Mouse (Mus musculus) forebrain, postnatal 0 days (tissue): ENCODE data around the gene Gfm2. TPM values are rescaled to one million over a fixed set of nuclear protein-coding genes. Genes with fewer than 3 reads are reported as not detected.

Experiments used
- ATAC-seq: fragments of 200-750 bp; cut with Nextera tagmentation; 2 replicates; pipeline ENCODE4 v1.8.0; 2017; ENCODE audit warnings: mild to moderate bottlenecking, moderate library complexity
- DNase-seq: peaks from one replicate; pipeline ENCODE4 v3.0.0-alpha.2; 2015
- H3K27ac ChIP-seq: fragments of 300-500 bp; sonication (generic); 2 replicates; pipeline ENCODE4 v1.5.1; 2014; ENCODE audit warnings: low read depth, mild to moderate bottlenecking, antibody characterized with exemption, low read length, moderate library complexity, mixed read lengths
- H3K27me3 ChIP-seq: fragments of 300-500 bp; sonication (generic); 2 replicates; pipeline ENCODE4 v1.6.1; 2014; ENCODE audit warnings: mild to moderate bottlenecking, low read length, mixed read lengths; ENCODE audit not compliant: insufficient read depth
- H3K36me3 ChIP-seq: fragments of 300-500 bp; sonication (generic); 2 replicates; pipeline ENCODE4 v1.6.1; 2014; ENCODE audit warnings: mild to moderate bottlenecking, moderate library complexity; ENCODE audit not compliant: insufficient read depth
- H3K4me1 ChIP-seq: fragments of 300-500 bp; sonication (generic); 2 replicates; pipeline ENCODE4 v1.6.1; 2014; ENCODE audit warnings: antibody characterized with exemption; ENCODE audit not compliant: insufficient read depth
- H3K4me2 ChIP-seq: fragments of 300-500 bp; sonication (generic); 2 replicates; pipeline ENCODE4 v1.6.1; 2014; ENCODE audit warnings: low read depth, mild to moderate bottlenecking, moderate library complexity
- H3K4me3 ChIP-seq: fragments of 300-500 bp; sonication (generic); 2 replicates; pipeline ENCODE4 v1.5.1; 2014; ENCODE audit warnings: low read depth, low read length, mixed read lengths
- H3K9ac ChIP-seq: fragments of 300-500 bp; sonication (generic); 2 replicates; pipeline ENCODE4 v1.6.1; 2014; ENCODE audit warnings: mild to moderate bottlenecking
- H3K9me3 ChIP-seq: fragments of 300-500 bp; sonication (generic); 2 replicates; pipeline ENCODE4 v1.6.1; 2016; ENCODE audit warnings: low read length
- CTCF ChIP-seq: sonication (generic); IDR thresholded peaks from 2 replicates; pipeline ENCODE4 v1.5.1; 2016; ENCODE audit warnings: antibody characterized with exemption, control low read depth, low read depth
- WGBS: fragments of 180-500 bp; shearing (Covaris S2); extraction: QIAGEN DNeasy Blood & Tissue Kit; methylation state at CpG from one replicate; pipeline ENCODE4 v1.1.7; 2014; 5-methylcytosine and 5-hydroxymethylcytosine counted together
- polyA plus RNA-seq: library from polyadenylated mRNA; unstranded; fragments of >200 nt; fragmentation: Nextera tagmentation; extraction: Ambion mirVana; gene quantifications from 2 replicates; pipeline ENCODE4 v1.2.1, GENCODE M21; 2015
- total RNA-seq: library from RNA; depleted of rRNA; stranded (reverse); fragments of >200 nt; gene quantifications from 2 replicates; pipeline ENCODE4 v1.2.3, GENCODE M21; 2014

The Gfm2 gene
- total and polyA plus RNA-seq, 2 experiments from 2014 or later, result 15.5 to 32.1 TPM

GRCm38 (mm10) chr13:97175520-97176264, 38.0 kb downstream of the Gfm2 start:
- no peaks in the 10 kb centered on the region for H3K9me3 ChIP-seq
- ATAC-seq (no peak), DNase-seq (no peak)
- H3K27ac ChIP-seq, result no peak overlapping the region
- TF ChIP-seq CTCF, result no peak
- H3K9ac ChIP-seq, result no peak overlapping the region
- H3K36me3 ChIP-seq, result peaks cover 66% of the 10 kb centered on the region
- 80% methylated on average over 10 of the region's 10 CpGs for WGBS
- H3K4me3 ChIP-seq, result no peak overlapping the region
- H3K4me1 ChIP-seq, result no peaks in the 10 kb centered on the region
- H3K4me2 ChIP-seq, result no peak overlapping the region
- no peaks in the 10 kb centered on the region for H3K27me3 ChIP-seq

GRCm38 (mm10) chr13:97176731-97177130, 39.0 kb downstream of the Gfm2 start:
- H3K9me3 ChIP-seq, result no peaks in the 10 kb centered on the region
- H3K9ac ChIP-seq, result no peak overlapping the region
- no peaks in the 10 kb centered on the region for H3K4me1 ChIP-seq
- H3K4me2 ChIP-seq, result no peak overlapping the region
- no peak overlapping the region for H3K4me3 ChIP-seq
- no peaks in the 10 kb centered on the region for H3K27me3 ChIP-seq
- no peak for TF ChIP-seq CTCF
- H3K27ac ChIP-seq, result no peak overlapping the region
- 77% methylated on average over 5 of the region's 5 CpGs for WGBS
- H3K36me3 ChIP-seq, result peaks cover 63% of the 10 kb centered on the region
- ATAC-seq (no peak), DNase-seq (no peak)

- Histone ChIP-seq H3K4me2 (no peak overlapping the region), H3K4me1 (no peaks in the 10 kb centered on the region), H3K27me3 (no peaks in the 10 kb centered on the region), H3K27ac (no peak overlapping the region), H3K4me3 (no peak overlapping the region), H3K36me3 (peaks cover 47% of the 10 kb centered on the region), H3K9ac (no peak overlapping the region), H3K9me3 (no peaks in the 10 kb centered on the region)
- WGBS, result 68% methylated on average over 7 of the region's 7 CpGs
- DNase-seq (no peak), ATAC-seq (no peak)
- no peak for TF ChIP-seq CTCF
Observed at GRCm38 (mm10) chr13:97178943-97179342, 41.2 kb downstream of the Gfm2 start.

- H3K9ac ChIP-seq, result no peak overlapping the region
- no peak overlapping the region for H3K27ac ChIP-seq
- 31% methylated on average over 6 of the region's 6 CpGs for WGBS
- no peak for DNase-seq
- no peaks in the 10 kb centered on the region for H3K27me3 ChIP-seq
- H3K4me2 ChIP-seq, result no peak overlapping the region
- no peaks in the 10 kb centered on the region for H3K9me3 ChIP-seq
- H3K4me1 ChIP-seq, result no peaks in the 10 kb centered on the region
- H3K36me3 ChIP-seq, result peaks cover 34% of the 10 kb centered on the region
- no peak for ATAC-seq
- 0 out of 2 replicates have a peak, but pooled peaks have one; percentile 5 for TF ChIP-seq CTCF
- H3K4me3 ChIP-seq, result no peak overlapping the region
Observed at GRCm38 (mm10) chr13:97180113-97180828, 42.5 kb downstream of the Gfm2 start.

- Histone ChIP-seq H3K27ac (no peak overlapping the region), H3K4me3 (no peak overlapping the region), H3K36me3 (peaks cover 14% of the 10 kb centered on the region), H3K9ac (no peak overlapping the region), H3K27me3 (no peaks in the 10 kb centered on the region), H3K4me1 (no peaks in the 10 kb centered on the region), H3K4me2 (no peak overlapping the region), H3K9me3 (no peaks in the 10 kb centered on the region)
- ATAC-seq (no peak), DNase-seq (no peak)
- 69% methylated on average over 4 of the region's 4 CpGs for WGBS
- no peak for TF ChIP-seq CTCF
Observed at GRCm38 (mm10) chr13:97182821-97183220, 45.1 kb downstream of the Gfm2 start.

GRCm38 (mm10) chr13:97184168-97184567, 46.4 kb downstream of the Gfm2 start:
- no peaks in the 10 kb centered on the region for H3K27me3 ChIP-seq
- no peaks in the 10 kb centered on the region for H3K4me1 ChIP-seq
- H3K9me3 ChIP-seq, result no peaks in the 10 kb centered on the region
- ATAC-seq, result no peak
- no peak overlapping the region for H3K9ac ChIP-seq
- 95% methylated on average over 2 of the region's 2 CpGs for WGBS
- no peak overlapping the region for H3K4me3 ChIP-seq
- TF ChIP-seq CTCF, result no peak
- DNase-seq, result no peak
- no peak overlapping the region for H3K4me2 ChIP-seq
- H3K36me3 ChIP-seq, result peaks cover 5% of the 10 kb centered on the region; the same call in 1 of the 2 replicates
- no peak overlapping the region for H3K27ac ChIP-seq

- no peak for DNase-seq
Observed at GRCm38 (mm10) chr13:97184656-97185055, 46.9 kb downstream of the Gfm2 start.

More at GRCm38 (mm10) chr13:97184656-97185055, 46.9 kb downstream of the Gfm2 start:
- H3K4me3 ChIP-seq, result no peak overlapping the region
- TF ChIP-seq CTCF, result no peak
- H3K4me2 ChIP-seq, result no peak overlapping the region
- H3K36me3 ChIP-seq, result peaks cover 5% of the 10 kb centered on the region; the same call in 1 of the 2 replicates
- no peaks in the 10 kb centered on the region for H3K27me3 ChIP-seq
- H3K4me1 ChIP-seq, result no peaks in the 10 kb centered on the region
- ATAC-seq, result no peak
- H3K9ac ChIP-seq, result no peak overlapping the region
- no peak overlapping the region for H3K27ac ChIP-seq
- 54% methylated on average over 5 of the region's 5 CpGs for WGBS
- H3K9me3 ChIP-seq, result no peaks in the 10 kb centered on the region
